Mouse (Mus musculus) cerebellum, adult (tissue): Measurements from ENCODE around the gene Tram2.

ENCODE experiments used
- ATAC-seq: cut with Nextera tagmentation; 2 replicates; pipeline ENCODE4 v1.9.2; 2017; ENCODE audit warnings: mild to moderate bottlenecking, moderate library complexity, mixed read lengths; ENCODE audit not compliant: insufficient number of reproducible peaks, low FRiP score, low TSS enrichment

Tram2 gene

DNA sequence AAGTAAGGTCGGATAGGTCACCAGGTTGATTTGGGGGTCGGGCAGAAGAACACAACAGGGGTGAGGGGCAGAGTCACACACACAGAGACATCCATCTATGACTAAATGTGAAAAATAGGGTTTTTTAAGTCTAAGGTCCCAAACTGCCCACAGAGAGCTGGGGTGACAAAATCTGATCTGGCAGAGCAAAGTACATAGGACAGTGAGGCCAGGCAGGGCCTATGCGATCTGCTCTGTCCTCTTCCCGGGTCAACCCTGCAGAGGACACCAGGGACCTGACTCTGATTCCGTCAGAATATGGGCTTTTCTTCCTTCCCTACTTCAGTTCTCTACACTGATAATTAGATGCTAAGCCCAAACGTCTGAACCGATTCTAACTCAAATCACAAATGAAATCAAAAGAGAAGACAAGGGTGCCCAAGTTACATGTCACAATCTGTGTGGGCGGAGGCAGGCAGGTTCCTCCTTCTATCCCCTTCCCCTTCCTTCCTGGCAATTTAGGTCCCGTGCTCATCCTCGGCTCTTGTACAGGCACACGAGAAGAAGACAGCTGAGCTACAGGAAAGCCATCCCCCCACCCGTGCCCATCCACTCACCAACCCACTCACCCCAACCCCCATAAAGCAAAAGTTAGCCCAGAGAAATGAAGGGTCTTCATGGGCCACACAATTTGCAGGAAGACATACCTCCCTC, 9.1 kb downstream of the Tram2 start:
- ATAC-seq, result no peak

DNA sequence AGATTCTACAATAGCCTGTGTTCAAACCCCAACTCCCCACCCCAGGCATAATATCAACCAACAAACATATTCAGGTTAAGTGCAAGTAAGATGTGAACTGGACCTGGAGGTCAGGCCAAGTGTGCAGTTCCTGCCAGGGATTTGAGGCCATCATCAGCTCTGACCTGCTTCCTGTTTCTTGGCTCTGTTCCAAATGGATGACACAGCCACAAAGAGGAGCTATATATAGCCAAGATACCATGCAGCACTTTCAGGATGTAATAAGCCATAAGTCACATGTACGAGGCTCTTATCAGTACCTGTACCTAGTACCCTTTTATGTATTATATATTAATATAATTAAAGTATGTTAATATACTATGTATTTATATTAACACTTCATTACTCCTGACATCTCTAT, 10.5 kb downstream of the Tram2 start:
- peak; percentile 59; the same call in 1 of the 2 replicates for ATAC-seq

DNA sequence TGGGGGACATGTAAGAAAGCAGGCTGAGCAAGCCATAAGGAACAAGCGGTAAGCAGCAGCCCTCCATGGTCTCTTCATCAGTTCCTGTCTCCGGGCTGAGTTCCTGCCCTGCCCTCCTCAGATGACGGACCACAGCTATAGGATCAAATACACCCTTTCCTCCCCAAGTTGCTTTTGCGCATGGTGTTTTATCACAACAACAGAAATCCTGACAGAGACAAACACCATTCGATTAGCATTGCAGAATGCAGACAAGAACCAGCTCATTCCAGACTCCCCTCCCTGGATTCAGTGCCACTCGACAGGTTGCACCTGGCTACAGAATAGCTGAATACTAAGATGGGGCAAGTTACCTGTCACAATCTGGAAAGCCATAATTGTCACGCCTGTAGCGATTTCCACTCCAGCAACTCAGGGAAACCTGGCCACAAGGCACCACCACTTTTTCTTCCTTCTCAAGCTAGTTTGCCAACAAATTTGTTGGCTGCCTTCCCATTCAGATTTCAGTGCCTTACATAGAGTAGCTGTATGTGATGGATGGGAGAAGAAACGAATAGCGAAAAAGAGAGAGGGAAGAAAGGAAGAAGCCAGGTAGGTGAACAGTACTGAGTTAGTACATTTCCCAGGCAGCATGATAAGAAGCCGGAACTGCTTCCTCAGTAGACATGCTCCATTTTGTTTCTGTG, 11.3 kb downstream of the Tram2 start:
- ATAC-seq, result no peak

DNA sequence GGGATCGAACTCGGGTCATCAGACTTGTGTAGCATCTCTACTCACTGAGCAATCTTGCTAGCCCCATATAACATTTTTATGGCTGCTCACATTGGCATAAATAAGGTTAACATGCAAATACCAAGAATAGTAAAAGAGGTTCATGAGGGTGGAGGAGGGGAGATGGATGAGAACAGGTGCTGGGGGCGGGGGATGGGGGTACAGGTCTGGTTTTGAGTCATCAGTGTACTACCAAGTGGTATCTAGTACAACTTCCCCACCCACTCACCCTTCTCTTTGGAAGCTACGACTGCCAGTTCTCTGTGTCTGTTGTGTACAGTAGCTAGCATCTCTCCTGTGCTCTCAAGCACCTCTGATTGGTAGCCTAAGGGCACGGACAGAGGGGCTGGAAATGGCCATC, 14.9 kb downstream of the Tram2 start:
- no peak for ATAC-seq

DNA sequence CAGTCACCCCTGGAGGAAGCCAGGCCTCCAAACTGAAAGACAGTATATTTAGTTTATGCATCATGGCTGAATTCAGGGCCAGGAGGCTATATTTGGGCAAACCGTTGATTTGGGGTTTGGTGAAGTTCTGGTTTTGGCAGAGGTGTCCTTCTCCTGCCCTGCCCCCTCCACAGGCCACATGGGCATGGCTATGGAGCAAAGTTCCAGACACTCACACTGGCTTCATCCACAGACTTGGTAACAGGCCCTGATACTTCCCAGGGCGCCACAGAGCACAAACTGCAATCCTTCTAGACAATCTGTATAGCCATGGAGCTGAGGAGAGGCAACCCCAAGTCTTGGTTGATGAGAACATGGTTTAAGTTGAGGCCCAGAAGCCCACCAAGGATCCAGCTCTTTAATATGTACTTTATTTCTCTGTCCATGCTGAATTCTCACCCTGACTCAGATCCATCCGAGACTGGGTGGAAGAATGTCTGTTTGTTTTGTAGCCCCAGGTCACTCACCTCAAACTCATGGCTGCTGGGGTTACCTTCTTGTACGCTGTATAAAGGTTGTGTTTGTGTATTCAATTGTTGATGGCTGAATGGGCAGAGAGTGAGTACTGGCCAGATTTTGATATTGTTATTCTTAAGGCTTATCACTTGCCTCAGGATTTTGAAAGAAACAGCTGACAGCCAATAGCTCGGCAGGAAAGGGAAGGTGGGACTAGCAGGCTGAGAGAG, 19.5 kb downstream of the Tram2 start:
- ATAC-seq, result no peak

DNA sequence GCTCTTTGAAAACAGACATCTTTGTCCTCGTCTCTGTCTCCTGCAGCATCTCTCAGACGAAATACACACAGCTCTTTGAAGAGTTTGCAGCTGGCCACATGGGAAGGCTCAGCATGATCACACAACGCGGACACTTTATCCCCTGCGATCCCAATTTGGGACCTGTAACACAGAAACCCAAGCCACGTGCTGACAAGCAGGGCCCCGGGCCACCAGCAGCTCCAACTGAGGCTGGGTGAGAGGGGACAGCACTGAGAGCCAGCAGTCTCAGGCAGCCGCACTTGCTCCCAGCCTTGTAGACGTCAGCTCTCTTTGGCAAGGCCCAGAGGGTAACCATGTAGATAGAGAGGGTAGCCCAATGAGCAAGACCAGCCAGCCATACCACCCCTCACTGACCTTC, 26.0 kb downstream of the Tram2 start:
- ATAC-seq, result no peak

DNA sequence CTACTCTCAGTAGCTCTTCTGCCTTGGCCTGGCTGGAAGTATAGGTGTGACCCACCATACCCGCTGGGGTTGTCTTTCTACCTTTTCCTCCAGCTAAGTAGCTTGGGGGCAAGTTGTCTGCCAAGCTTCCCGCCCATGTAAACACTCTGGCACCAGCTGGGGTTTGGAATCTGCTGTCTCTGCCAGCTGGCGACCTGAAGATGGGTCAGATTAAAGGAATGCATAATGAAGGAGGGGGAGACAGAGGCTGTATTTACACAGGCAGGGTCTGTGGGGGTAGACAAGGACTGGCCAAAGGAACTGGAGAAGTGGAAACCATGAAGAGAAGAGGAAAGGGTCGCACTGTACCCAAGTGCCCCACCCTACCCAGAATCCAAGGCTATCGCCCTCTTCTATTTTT, 26.4 kb downstream of the Tram2 start:
- ATAC-seq, result no peak

DNA sequence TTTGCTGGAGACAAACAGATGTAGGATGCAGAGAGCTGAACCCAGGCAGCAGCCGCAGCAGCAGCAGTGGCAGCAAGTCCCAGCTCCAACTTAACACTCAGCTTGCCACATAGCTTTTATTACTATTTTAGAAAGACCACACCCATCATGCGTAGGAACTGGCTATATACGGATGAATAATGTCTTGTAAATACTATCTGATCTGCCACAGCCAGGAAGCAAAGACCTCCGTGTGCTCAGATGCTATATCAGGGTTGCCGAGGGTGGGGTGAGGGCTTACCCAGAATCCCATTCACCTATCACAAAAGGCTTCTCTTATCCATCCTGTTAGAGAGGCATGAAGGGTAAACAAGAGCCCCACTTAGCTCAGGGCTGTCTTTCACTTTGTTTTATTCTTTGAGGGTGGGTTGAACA, 26.9 kb downstream of the Tram2 start:
- ATAC-seq, result no peak

DNA sequence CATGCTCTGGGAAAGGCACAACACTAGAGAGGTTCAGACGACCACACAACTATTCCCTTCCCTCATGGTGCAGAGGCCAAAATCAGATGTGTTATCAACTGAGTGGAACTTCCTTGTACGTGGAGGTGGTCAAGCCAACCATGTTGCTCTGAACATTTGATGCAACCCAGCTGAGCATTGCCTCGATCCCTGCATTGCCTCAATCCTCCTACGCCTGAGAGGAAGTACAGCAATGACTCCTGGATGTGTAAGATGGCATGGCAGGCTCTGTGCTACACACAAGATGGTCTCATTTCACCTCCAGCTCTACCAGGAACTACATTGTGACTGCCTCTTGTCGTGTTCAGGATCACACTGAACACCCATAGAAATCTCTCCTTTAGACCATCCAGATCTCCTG, 30.0 kb downstream of the Tram2 start:
- no peak for ATAC-seq

DNA sequence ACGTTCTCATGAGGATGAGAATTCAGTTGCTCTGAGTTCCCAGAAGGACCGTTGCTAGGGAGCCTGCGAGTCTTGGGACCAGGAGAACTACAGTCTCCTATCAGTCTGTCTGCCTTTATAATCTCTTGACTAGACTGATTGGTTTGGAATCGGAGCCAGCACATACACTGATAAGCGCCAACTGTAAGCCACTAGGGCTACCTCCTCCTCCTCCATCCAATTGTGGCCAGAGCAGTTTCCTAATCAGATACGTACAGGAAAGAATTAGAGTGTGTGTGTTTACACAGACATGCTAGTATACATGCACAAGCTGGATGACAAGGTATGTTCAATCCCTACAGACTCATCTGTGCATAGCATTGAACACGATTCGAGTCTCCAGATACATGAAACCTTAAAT, 30.6 kb downstream of the Tram2 start:
- no peak for ATAC-seq

DNA sequence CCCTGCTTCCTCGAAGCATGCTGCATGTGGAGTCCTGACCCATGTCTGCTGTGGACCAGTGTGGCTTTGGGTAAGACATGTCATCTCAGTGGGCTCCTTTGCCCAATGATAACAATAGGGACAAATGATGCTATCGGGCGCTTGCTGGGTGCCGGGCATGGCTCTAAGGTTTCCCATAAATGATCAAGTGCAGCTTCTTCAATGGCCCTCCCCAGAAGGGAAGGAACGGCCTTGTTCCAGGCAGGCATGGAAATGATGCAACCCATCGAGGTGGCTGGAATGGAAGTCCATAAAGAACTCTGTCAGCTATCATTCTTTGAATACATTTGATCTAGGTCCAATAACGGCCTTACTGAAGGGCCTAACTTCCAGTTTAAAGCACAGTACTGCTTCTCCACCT, 36.6 kb downstream of the Tram2 start:
- no peak for ATAC-seq

DNA sequence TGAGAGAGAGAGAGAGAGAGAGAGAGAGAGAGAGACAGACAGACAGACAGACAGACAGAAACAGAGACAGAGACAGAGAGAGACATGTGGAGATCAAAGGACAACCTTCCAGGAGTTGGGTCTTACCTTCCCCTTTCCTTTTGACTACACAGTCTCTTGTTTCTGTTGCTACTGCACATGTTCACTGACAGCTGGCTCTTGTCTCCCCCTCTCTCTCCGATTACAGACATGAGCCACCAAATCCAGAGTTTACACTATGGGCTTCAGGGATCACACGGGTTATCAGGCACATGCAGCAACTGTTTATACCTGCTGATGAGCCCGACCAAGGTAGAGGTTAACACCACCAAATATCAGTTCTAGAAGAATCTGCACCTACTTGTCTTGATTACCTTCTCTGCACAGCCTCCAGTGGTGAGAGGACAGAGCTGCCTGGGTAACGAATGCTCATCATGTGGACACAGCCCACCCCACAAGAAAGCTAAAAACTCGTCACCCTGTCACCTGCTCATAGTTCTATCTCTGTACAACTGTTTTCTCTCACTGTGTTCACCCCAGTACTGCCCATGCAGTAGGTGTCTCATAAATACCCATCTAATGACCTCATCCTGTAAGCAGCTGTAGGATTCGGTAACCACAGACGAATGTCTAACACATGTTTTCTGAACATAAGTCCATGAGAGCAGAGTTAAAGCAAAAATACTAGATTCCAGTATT, 38.3 kb downstream of the Tram2 start:
- no peak for ATAC-seq

DNA sequence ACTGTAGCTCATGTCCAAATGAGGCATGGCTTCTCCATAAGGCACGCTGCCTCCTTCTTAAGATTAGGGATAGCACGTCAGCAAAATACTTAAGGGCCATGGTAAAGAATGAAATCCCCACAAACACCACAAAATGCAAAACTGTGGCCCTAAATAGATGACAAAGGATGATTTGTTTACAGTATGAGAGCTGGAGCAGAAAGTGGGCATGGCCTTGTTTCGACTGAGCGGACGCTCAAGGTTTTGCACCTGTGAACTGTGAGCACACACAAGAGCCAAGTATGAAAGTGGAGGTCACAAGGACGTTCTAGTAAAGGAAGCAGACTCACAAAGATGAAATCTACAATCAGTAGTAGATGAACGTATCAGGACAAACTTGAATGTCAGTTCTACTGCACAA, 38.9 kb downstream of the Tram2 start:
- ATAC-seq, result no peak

DNA sequence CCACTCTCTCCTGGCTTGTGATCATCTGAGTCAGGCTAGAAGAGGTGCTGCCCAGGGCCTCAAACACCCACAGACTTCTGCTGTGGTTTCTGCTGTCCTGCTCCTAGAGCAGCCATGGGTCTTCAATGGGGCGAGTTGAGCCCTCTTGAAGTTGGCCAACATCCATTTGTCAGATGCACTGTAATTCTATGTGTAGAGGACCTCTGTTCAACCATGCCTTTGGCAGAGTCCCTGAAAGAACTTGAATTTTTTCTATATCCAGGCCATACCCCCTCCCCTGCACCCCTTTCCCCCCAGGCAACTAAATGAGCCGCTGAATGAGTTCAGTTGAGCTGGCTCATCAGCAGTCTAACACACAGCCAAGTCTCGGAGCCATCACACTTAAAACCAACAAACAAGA, 39.5 kb downstream of the Tram2 start:
- ATAC-seq, result no peak

DNA sequence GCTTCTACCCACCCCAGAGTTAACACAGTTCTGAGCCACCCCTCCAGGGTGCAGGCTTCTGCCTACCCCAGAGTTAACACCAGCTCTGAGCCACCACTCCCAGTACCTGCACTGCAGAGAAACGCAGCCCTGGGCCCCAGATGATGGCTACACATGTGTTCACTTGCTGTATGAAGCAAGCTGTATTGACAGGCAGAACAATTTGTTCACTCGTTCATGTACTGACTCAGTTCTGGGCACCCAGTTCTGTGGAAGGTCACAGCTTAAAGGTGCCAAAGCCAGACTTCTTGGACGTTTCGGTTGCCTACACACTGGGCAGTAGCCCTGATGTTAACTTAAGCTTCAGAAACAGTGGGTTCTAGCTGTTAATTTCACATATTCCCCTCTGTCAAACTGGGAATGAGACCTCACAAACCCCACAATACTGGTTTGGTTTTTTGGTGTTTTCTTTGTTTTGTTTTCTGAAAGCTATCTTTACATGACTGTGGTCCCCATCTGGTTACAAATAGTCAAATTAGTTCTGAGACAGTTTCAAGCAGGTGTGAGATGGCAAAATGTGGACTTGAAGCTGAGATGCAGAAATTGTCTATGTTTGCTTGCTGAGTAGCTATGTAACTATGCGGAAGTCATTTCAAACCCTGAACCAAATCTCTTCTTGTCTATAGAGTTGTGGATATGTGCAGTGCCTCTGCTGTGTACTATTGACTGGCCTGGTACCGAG, 41.0 kb downstream of the Tram2 start:
- no peak for ATAC-seq

DNA sequence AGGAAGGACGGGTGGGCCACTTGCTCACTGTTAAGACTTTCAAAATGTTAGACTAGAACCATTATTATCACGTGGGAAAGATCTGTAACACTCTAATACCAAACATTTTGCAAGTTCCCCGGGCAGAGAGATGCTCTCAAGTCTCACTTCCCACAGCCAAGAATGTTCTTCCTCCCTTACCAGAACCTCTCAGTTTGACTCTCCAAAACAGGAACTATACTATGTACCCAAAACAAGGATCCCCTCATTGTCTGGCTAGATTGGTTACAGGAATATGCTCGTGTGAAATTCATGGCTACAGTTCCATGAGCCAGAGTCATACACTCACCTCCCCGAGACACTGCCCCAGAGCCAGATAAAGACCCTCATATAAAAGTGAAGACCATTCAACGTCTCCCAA, 43.2 kb downstream of the Tram2 start:
- no peak for ATAC-seq

DNA sequence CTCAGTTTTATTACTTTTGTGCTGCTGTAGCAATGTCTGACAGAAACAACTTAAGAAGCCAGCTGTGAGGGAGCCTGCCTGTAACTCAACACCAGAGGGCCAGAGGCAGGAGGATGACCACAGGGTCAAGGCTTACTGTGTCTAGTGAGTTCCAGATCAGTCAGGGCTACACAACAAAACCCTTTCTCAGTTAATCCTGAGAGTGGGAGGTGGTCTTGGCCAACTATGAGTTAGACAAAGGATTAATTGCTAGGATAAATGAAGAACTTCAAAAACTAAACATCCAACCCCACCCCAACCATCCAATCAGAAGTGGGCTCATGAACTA, 45.3 kb downstream of the Tram2 start:
- no peak for ATAC-seq

DNA sequence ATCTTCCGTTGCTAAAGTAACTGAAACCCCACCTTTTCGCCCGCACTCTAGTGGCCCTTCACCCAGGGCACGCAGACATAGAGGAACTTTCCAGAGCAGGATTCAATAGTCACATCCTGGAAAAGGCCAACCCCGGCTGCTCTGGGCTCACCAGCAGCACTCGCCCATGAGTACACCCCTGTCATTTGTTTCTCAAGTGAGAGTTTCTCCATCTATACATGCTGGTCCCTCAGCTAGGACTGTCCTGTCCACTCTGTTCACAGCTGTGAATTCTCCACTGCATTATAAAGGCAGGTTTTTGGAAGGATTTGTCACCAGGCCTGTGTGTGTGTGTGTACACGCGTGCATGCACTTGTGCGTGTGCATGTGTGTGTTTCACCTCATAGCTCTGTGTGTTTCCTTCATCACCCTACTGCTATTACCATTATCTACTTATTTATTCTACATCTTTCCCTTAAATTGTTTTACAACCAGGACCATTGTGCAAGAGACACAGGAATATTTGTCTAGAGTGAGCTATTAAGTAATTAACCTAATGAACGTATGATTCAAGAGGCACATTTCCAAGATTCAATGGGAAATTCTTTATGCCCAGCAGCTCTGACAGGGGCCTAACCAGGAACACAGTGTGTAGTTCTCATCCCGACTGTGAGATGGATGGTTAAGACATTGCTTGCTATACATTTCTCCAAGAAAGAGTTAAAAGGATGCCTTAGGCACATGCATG, 45.8 kb downstream of the Tram2 start:
- ATAC-seq, result no peak

DNA sequence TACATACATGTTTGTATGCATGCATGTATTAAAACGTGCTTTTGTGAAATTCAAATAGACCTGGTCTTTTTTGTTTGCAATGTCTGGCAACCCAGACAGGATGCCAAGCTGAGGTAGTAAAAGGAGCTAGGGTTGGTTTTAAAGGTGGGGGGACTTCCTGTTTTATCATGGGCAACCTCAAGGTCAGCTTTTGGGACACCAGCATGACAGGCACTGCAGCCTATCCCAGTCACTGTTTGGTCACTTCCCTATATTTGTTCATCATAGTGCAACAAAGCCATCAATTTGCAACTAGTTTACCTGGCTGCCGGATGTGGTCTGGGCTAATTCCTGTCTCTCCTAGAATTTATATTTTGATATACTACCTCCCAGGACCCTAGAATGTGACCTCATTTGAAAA, 47.4 kb downstream of the Tram2 start:
- no peak for ATAC-seq

DNA sequence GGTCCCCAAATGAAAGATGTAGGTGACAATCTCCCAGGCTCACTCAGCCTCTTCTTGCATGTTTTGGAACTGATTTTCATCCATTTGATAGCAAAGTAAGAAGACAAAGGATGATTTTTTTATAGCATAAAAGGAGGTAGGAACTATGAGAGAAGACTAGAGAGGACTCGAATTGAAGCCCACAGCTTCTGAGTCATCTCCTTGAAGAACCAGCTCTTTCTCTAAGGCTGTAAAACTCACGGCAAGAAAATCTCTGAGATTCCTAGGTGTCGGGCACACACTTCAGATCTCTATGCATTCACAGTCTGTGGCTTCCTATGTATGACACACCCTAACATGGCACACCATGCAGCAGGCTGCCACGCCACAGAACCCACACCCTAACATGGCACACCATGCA, 50.0 kb downstream of the Tram2 start:
- ATAC-seq, result no peak
